9 mouse cellular contexts compared by ENCODE assay signal in the genomic region with DNA sequence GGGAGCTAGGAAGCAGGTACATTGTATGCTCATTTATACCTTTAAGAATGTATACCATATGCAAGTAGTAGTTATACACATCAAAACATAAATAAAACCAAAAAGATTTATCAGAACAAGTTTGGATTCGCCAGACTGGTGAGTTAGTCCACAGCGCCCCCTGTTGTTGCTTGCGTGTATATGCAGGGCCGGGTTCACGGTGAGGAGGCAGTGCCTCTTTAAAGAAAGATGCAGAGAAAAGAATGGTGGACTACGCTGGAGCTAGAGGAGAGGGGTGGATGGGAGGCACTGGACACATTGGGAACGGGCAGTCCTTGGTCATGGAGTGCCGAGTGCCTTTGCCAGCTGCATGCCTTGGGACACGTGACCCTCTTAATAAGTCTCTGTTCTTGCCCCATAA. TPM values are rescaled to one million over a fixed set of nuclear protein-coding genes. Genes with fewer than 3 reads are reported as not detected.
DNase-seq lines count a peak whose midpoint lies in the region; ATAC-seq and TF ChIP-seq lines count a peak whose summit lies in the region.
"Had no signal": no experiment of that assay in that cellular context is flagged by ENCODE, and none has a peak within 500 bp of the region (broad histone marks: within the 10 kb centered on the region; RNA-seq: fewer than 3 reads in every experiment).

No protein-coding gene starts in this region.

- no peak overlapping the region for H3K27ac ChIP-seq in cortical plate, adult 2 months (ENCODE audit: insufficient read depth, low read length)
- H3K27ac ChIP-seq: macrophage had no signal

- H3K4me3 ChIP-seq in cortical plate, adult 2 months (ENCODE audit: insufficient read depth, low read length): no peak overlapping the region

- peaks cover 2% of the 10 kb centered on the region; the same call in 1 of the 2 replicates for H3K4me1 ChIP-seq in cortical plate, adult 2 months (ENCODE audit: control insufficient read depth, insufficient read depth, low read length)

- TF ChIP-seq POLR2A in cortical plate, adult 2 months (IDR thresholded peaks at IDR 0.05; ENCODE audit: extremely low read depth, insufficient read depth, low read length): no peak

- ATAC-seq in CD4-positive, CD25-positive, alpha-beta regulatory T cell, adult 4 months: no peak

- TF ChIP-seq CTCF in cortical plate, adult 2 months (IDR thresholded peaks at IDR 0.05; ENCODE audit: extremely low read depth, insufficient read depth, low read length): peak; percentile 85

- DNase-seq in CD4-positive, CD25-positive, alpha-beta regulatory T cell, adult 2 months (ENCODE audit: low read depth, low spot score): peak; percentile 51
- peak; percentile 78 for DNase-seq in ZHBTc4 (ENCODE audit: low read depth, low spot score)
- peak; percentile 58 for DNase-seq in heart, adult 8-10 months (ENCODE audit: low spot score)
- DNase-seq in layer of hippocampus, adult 8-10 months (ENCODE audit: low spot score in 2 of 2): peak; percentile 18 to 61
- peak; percentile 57 for DNase-seq in lung, postnatal 25 days (ENCODE audit: low spot score)
- DNase-seq in spleen, postnatal 4 days (ENCODE audit: low spot score in 2 of 2): peak; percentile 41 to 79

RNA-seq across cellular contexts. Expression of gene Meioc, which starts 12.1 kb away (rescaled TPM):
- polyA plus RNA-seq in CD4-positive, CD25-positive, alpha-beta regulatory T cell, adult 4 months (2017; shearing (Covaris generic)): under 1 TPM in 1 of 2 experiments, not detected in 1; 0.16 TPM
- polyA plus RNA-seq in cortical plate, adult 2 months (2012; rRNA removed): not detected in 2 replicates
- not detected for total RNA-seq in heart, adult 8-10 months (2022)
- not detected for total RNA-seq in layer of hippocampus, adult 8-10 months (2022)
- polyA plus RNA-seq: macrophage had no signal

RNA-seq across cellular contexts. Expression of gene Ccdc43, which starts 46.2 kb away (rescaled TPM):
- polyA plus RNA-seq in CD4-positive, CD25-positive, alpha-beta regulatory T cell, adult 4 months (2017; shearing (Covaris generic)): 10 to 100 TPM; 30.6 to 38.0 TPM
- polyA plus RNA-seq in cortical plate, adult 2 months (2012; rRNA removed): 24.4 and 24.7 TPM in 2 replicates
- total RNA-seq in heart, adult 8-10 months (2022): 10 to 100 TPM; 21.0 to 25.0 (median 22.0) TPM
- total RNA-seq in layer of hippocampus, adult 8-10 months (2022): 10 to 100 TPM; 29.3 to 32.2 (median 30.1) TPM

RNA-seq across cellular contexts. Expression of gene Fzd2, which starts 47.2 kb away (rescaled TPM):
- polyA plus RNA-seq in CD4-positive, CD25-positive, alpha-beta regulatory T cell, adult 4 months (2017; shearing (Covaris generic)): not detected
- polyA plus RNA-seq in cortical plate, adult 2 months (2012; rRNA removed): 11.4 and 11.8 TPM in 2 replicates
- total RNA-seq in heart, adult 8-10 months (2022): 1 to 10 TPM; 1.5 to 2.5 (median 2.2) TPM
- 1 to 10 TPM; 5.9 to 7.3 (median 6.1) TPM for total RNA-seq in layer of hippocampus, adult 8-10 months (2022)
- polyA plus RNA-seq: macrophage had no signal
